Mouse (Mus musculus): ENCODE data around the gene Atp5g3.
"Not testable (repeated sequence)": the region's sequence is repeated elsewhere in the genome, so short reads cannot be mapped to it uniquely, and the experiment has no call there.

Atp5g3 gene

GRCm38 (mm10) chr2:73896919-73897318, 14.2 kb downstream of the Atp5g3 start:
- not testable (repeated sequence) for DNase-seq (ENCODE audit: low spot score)

GRCm38 (mm10) chr2:73893473-73894270, 17.5 kb downstream of the Atp5g3 start:
- DNase-seq (ENCODE audit: low spot score): no peak

- DNase-seq (ENCODE audit: low spot score): peak; percentile 98
Observed at GRCm38 (mm10) chr2:73892464-73893296, 18.4 kb downstream of the Atp5g3 start, which contains the start of gene Atf2. TSS of gene Atf2 (minus strand) at chr2:73892639.

GRCm38 (mm10) chr2:73891701-73892463, 19.2 kb downstream of the Atp5g3 start:
- DNase-seq (ENCODE audit: low spot score): no peak

GRCm38 (mm10) chr2:73885997-73886396, 25.1 kb downstream of the Atp5g3 start:
- DNase-seq (ENCODE audit: low spot score): no peak

- DNase-seq (ENCODE audit: low spot score): no peak
Observed at GRCm38 (mm10) chr2:73877891-73878290, 33.2 kb downstream of the Atp5g3 start.

GRCm38 (mm10) chr2:73867764-73868487, 43.2 kb downstream of the Atp5g3 start:
- DNase-seq (ENCODE audit: low spot score): peak; percentile 60

- no peak for DNase-seq (ENCODE audit: low spot score)
Observed at GRCm38 (mm10) chr2:73860046-73860624, 51.0 kb downstream of the Atp5g3 start.
